Mouse (Mus musculus) induced T-regulatory cell, adult 2 months (primary cell): ENCODE measurements around the gene Prrc2a.

Source experiments
- DNase-seq: peaks from one replicate; pipeline ENCODE4 v3.0.0-alpha.2; 2012; ENCODE audit warnings: low read depth

Prrc2a gene

DNA sequence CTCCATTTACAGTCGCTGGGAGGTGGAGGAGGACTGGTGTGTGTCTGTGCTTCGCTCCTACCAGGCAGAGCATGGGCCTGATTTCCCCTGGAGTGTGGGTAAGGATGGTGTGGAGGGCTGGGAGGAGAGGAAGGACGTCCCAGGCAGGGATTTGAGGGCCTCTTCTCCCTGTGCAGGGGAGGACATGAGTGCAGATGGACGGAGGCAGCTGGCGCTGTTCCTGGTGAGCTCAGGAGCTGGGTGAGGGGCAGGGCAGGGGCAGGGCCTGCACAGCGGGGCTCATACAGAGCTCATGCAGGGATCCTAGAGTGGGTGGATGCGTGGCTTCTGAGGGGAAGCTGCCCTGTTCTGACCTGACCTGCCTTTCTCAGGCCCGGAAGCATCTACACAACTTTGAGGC is 62.4 kb downstream of the Prrc2a start:
- DNase-seq = no peak

DNA sequence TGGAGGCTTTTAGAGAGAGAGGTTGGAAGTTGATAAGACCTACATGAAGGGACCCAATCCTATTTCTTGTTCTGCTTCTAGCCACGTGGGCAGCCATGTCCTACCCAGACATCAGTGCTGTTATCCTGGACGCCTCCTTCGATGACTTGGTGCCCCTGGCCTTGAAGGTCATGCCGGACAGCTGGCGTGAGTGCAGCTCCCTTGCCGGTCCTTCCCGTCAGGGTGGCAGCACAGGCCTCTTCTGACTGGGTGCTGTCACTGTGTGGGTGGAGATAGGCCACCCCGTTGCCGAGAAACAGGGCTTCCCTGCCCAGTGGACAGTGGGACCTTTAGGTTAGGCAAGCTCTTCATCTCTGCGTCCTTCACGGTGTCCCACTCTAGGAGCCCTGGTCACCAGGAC is 63.5 kb downstream of the Prrc2a start:
- DNase-seq = no peak

DNA sequence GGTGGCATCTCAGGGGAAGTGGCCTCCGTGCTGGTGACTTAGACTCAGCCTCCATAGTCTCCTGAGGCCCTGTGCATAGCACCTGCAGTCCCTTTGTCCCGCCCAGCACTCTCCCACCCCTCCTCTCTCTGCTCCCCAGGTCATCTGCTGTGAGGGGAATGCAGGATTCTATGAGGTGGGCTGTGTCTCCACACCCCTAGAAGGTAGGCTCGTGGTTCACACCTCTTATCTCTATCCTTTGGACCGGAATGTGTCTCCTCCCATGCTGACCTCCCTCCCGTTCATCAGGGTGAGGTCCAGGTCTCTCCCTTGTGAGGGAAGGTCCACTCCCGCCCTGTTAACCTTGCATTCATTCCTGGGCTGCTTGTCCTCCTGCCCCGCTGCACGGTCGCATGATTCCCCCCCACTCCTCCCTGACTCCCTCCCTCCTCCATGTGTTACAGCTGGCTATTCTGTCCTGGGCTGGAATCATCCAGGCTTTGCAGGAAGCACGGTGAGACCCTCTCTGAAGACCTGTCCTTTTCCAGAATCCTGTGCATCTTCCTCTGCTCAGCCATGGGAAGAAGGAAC is 64.4 kb downstream of the Prrc2a start:
- no peak for DNase-seq
